Mouse (Mus musculus): ENCODE data around the gene Calm3. TPM values are rescaled to one million over a fixed set of nuclear protein-coding genes. Genes with fewer than 3 reads are reported as not detected.

Calm3 gene
- polyA plus RNA-seq, 1 experiment from 2014 or later = 98.4 TPM

- ATAC-seq (replicated peaks; ENCODE audit: insufficient number of reproducible peaks, insufficient read depth, low FRiP score, low read depth) = no peak
- no peak overlapping the region for H3K4me2 ChIP-seq
- no peak overlapping the region for H3K4me3 ChIP-seq
- no peak overlapping the region for H3K27ac ChIP-seq
- 67% methylated on average over 17 of the region's 17 CpGs for WGBS
- no peaks in the 10 kb centered on the region for H3K9me3 ChIP-seq (replicated peaks)
- no peak overlapping the region for H3K9ac ChIP-seq
- H3K36me3 ChIP-seq = no peaks in the 10 kb centered on the region
- H3K4me1 ChIP-seq (replicated peaks) = peaks cover 14% of the 10 kb centered on the region; the same call in 1 of the 2 replicates
- no peaks in the 10 kb centered on the region for H3K27me3 ChIP-seq
Observed at GRCm38 (mm10) chr7:16938117-16938791, 14.3 kb upstream of the Calm3 start.

DNA sequence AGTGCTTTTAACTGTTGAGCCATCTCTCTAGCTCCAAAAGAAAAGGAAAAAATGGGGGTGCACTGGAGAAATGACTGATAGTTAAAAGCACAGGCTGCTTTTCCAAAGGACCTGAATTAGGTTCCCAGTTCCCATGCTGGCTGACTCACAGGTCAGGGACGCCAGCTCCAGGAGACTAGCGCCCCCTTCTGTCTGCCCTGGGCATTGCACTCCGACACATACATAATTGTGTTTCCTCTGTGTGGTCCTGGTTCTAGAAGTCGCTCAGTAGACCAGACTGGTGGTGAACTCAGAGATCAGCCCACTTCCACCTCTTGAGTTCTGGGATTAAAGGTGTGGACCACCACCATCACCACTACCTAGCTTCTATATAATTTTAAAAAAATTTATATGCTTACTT is 13.4 kb upstream of the Calm3 start:
- Histone ChIP-seq H3K4me2 (no peak overlapping the region), H3K9ac (no peak overlapping the region), H3K36me3 (no peaks in the 10 kb centered on the region), H3K9me3 (replicated peaks) (no peaks in the 10 kb centered on the region), H3K4me1 (replicated peaks) (peaks cover 14% of the 10 kb centered on the region; the same call in 1 of the 2 replicates), H3K27me3 (no peaks in the 10 kb centered on the region), H3K27ac (no peak overlapping the region), H3K4me3 (no peak overlapping the region)
- WGBS = 49% methylated on average over 4 of the region's 4 CpGs
- no peak for ATAC-seq (replicated peaks; ENCODE audit: insufficient number of reproducible peaks, insufficient read depth, low FRiP score, low read depth)

- ATAC-seq (replicated peaks; ENCODE audit: insufficient number of reproducible peaks, insufficient read depth, low FRiP score, low read depth) = no peak
Observed at GRCm38 (mm10) chr7:16932704-16933577, 9.0 kb upstream of the Calm3 start.

DNA sequence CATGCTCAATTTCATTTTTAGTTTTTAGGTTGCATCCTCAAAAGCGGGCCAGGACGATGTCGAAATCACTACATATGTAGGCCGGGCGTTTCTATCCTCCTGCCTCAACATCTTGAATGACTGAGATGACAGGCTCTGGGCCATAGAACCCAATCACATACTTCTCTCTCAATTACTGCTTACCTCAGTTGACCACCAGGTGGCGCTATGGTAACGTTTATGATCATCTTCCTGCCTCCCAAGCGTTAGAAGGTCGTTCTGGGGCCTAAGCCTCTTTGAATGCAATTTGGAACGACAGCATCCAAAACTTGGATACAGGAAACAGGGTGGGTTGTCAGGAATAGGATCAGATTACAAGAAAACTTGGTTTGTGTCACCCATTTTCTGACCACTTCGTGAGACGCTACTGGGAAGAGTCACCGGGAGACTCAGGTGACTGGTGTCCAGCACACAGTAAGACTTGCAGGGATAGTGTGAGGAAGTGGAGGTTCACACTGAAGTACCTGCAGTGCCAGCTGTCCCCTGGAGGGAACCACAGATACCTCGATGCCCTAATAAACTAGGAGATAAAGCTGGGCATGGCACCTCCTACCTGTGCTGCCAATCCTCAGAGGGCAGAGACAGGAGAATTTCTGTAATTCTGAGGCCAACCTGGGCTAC is 8.2 kb upstream of the Calm3 start:
- Histone ChIP-seq H3K4me3 (no peak overlapping the region), H3K9me3 (replicated peaks) (no peaks in the 10 kb centered on the region), H3K27me3 (no peaks in the 10 kb centered on the region), H3K36me3 (no peaks in the 10 kb centered on the region), H3K27ac (no peak overlapping the region), H3K4me2 (no peak overlapping the region), H3K4me1 (replicated peaks) (0 out of 2 replicates have a peak, but pooled peaks cover 2% of the 10 kb centered on the region), H3K9ac (no peak overlapping the region)
- ATAC-seq (replicated peaks; ENCODE audit: insufficient number of reproducible peaks, insufficient read depth, low FRiP score, low read depth) = peak; percentile 61
- 20% methylated on average over 14 of the region's 14 CpGs for WGBS

More at GRCm38 (mm10) chr7:16932704-16933577, 9.0 kb upstream of the Calm3 start:
- H3K27me3 ChIP-seq = no peaks in the 10 kb centered on the region
- no peak overlapping the region for H3K27ac ChIP-seq
- 0 out of 2 replicates have a peak, but pooled peaks cover 2% of the 10 kb centered on the region for H3K4me1 ChIP-seq (replicated peaks)
- H3K4me2 ChIP-seq = no peak overlapping the region
- no peak overlapping the region for H3K4me3 ChIP-seq
- no peaks in the 10 kb centered on the region for H3K36me3 ChIP-seq
- 38% methylated on average over 14 of the region's 14 CpGs for WGBS
- no peak overlapping the region for H3K9ac ChIP-seq
- no peaks in the 10 kb centered on the region for H3K9me3 ChIP-seq (replicated peaks)

DNA sequence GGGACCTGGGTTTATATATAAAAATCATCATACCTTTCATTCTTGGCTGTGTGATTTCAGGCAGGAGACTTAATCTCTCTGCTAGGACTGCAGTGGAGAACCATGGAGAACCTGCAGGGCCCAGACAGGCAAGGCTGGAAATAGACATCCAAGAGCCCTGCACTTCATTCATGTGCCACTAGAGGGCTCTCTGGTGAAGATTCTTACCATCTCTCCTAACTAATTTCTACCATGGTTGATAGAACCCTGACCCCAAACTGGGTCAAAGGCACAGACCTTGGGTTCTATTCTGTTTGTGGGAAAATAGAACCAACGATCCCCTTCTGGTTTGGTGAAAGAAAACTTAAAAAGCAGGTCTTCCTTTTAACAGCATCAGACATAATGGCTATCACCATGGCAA is 6.9 kb upstream of the Calm3 start:
- H3K9me3 ChIP-seq (replicated peaks) = no peaks in the 10 kb centered on the region
- H3K4me1 ChIP-seq (replicated peaks) = 0 out of 2 replicates have a peak, but pooled peaks cover 2% of the 10 kb centered on the region
- H3K4me3 ChIP-seq = no peak overlapping the region
- H3K27ac ChIP-seq = no peak overlapping the region
- no peak for ATAC-seq (replicated peaks; ENCODE audit: insufficient number of reproducible peaks, insufficient read depth, low FRiP score, low read depth)
- H3K4me2 ChIP-seq = no peak overlapping the region
- no peaks in the 10 kb centered on the region for H3K36me3 ChIP-seq
- H3K9ac ChIP-seq = no peak overlapping the region
- no peaks in the 10 kb centered on the region for H3K27me3 ChIP-seq
- WGBS = 7% methylated on average over 1 of the region's 1 CpGs

- Histone ChIP-seq H3K27ac (no peak overlapping the region), H3K27me3 (no peaks in the 10 kb centered on the region), H3K4me1 (replicated peaks) (0 out of 2 replicates have a peak, but pooled peaks cover 5% of the 10 kb centered on the region), H3K4me3 (no peak overlapping the region), H3K4me2 (no peak overlapping the region), H3K9me3 (replicated peaks) (no peaks in the 10 kb centered on the region), H3K9ac (no peak overlapping the region), H3K36me3 (no peaks in the 10 kb centered on the region)
- WGBS = 36% methylated on average over 2 of the region's 2 CpGs
- ATAC-seq (replicated peaks; ENCODE audit: insufficient number of reproducible peaks, insufficient read depth, low FRiP score, low read depth) = no peak
Observed at GRCm38 (mm10) chr7:16928341-16928740, 4.4 kb upstream of the Calm3 start.

- Histone ChIP-seq H3K4me1 (replicated peaks) (peaks cover 44% of the 10 kb centered on the region), H3K27me3 (no peaks in the 10 kb centered on the region), H3K27ac (peak overlapping the region; percentile 97), H3K9ac (peak overlapping the region; percentile 98), H3K9me3 (replicated peaks) (no peaks in the 10 kb centered on the region), H3K4me3 (peak overlapping the region; percentile 89), H3K4me2 (peak overlapping the region; percentile 85), H3K36me3 (peaks cover 4% of the 10 kb centered on the region; the same call in 1 of the 2 replicates)
- WGBS = under 1% methylated on average over 50 of the region's 57 CpGs
- ATAC-seq (replicated peaks; ENCODE audit: insufficient number of reproducible peaks, insufficient read depth, low FRiP score, low read depth) = peak; percentile 2; the same call in 1 of the 2 replicates
Observed at GRCm38 (mm10) chr7:16923283-16924036, 454 bp downstream of the Calm3 start.

DNA sequence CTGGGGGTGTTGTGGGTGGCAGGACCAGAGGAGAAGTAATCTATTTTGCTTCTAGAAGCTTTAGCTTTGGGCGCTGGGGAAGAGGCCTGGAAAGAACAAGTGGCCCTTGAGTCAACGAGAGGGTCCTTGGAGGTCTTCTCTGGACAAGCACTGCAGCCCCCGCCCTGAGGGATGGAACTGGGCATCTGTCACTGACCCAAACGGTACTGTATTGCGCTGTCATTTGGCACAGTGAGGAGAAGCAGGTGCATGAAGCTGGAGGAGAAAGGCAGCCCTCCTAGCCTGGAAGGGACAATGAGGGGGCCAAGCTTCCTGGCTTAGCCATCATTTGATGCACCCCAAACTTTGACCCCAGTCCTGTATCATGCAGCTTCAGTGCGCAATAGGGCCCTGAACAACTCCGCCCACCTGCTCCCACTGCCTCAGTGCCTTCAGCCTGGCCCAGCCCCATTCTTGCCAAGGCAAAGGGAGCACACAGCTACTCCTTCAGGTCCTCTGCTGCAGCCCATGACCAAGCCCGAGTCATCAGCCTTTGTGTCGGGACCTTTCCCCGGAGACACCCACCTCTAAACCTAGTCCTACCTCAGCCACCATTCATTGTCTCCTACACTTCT is 1.4 kb downstream of the Calm3 start:
- no peaks in the 10 kb centered on the region for H3K27me3 ChIP-seq
- peaks cover 10% of the 10 kb centered on the region for H3K36me3 ChIP-seq
- no peak for ATAC-seq (replicated peaks; ENCODE audit: insufficient number of reproducible peaks, insufficient read depth, low FRiP score, low read depth)
- H3K9ac ChIP-seq = peak overlapping the region; percentile 98
- H3K4me1 ChIP-seq (replicated peaks) = peaks cover 50% of the 10 kb centered on the region
- 39% methylated on average over 10 of the region's 10 CpGs for WGBS
- 0 out of 2 replicates have a peak overlapping the region, but pooled peaks have one; percentile 15 for H3K27ac ChIP-seq
- peak overlapping the region; percentile 89 for H3K4me3 ChIP-seq
- peak overlapping the region; percentile 85 for H3K4me2 ChIP-seq
- no peaks in the 10 kb centered on the region for H3K9me3 ChIP-seq (replicated peaks)

DNA sequence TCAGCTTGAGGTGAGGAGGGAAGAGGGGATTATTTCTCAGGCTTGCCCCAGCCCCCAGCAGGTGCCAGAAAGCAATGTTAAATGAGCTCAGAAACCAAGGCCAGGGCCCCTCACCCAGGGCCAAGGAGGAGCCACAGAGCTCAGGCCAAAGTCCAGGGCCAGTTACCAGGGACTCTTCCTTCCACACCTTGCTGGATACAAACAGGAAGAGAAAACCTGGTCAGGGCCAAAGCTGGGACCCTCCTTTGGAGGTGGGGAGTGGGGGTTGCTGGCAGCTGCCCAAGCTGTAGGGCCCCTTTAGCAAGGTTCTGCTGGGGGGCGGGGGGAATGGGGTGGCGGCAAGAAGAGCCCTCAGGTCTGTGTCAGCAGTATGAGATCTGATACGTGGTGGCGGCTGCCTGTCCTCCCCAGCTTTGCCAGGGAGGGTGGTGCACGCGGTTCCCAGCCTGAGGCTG is 2.0 kb downstream of the Calm3 start:
- WGBS = 55% methylated on average over 6 of the region's 6 CpGs
- H3K4me3 ChIP-seq = peak overlapping the region; percentile 89
- H3K36me3 ChIP-seq = peaks cover 16% of the 10 kb centered on the region
- no peak for ATAC-seq (replicated peaks; ENCODE audit: insufficient number of reproducible peaks, insufficient read depth, low FRiP score, low read depth)
- H3K9ac ChIP-seq = peak overlapping the region; percentile 98
- peak overlapping the region; percentile 59 for H3K27ac ChIP-seq
- H3K27me3 ChIP-seq = no peaks in the 10 kb centered on the region
- H3K4me2 ChIP-seq = peak overlapping the region; percentile 85
- no peaks in the 10 kb centered on the region for H3K9me3 ChIP-seq (replicated peaks)
- H3K4me1 ChIP-seq (replicated peaks) = peaks cover 53% of the 10 kb centered on the region
